Mouse (Mus musculus) MEL (cell line): ENCODE results near the gene Olfr1036. TPM values are rescaled to one million over a fixed set of nuclear protein-coding genes. Genes with fewer than 3 reads are reported as not detected.
"Not testable (repeated sequence)": the region's sequence is repeated elsewhere in the genome, so short reads cannot be mapped to it uniquely, and the experiment has no call there.

Experiments
- DNase-seq: peaks from one replicate; pipeline ENCODE4 v3.0.0; 2011; ENCODE audit warnings: low read depth, low spot score
- H3K27ac ChIP-seq: 2 replicates; pipeline ENCODE4 v1.5.1; 2012; ENCODE audit warnings: low read depth, mild to moderate bottlenecking, control low read depth, low read length, moderate library complexity; ENCODE audit not compliant: control insufficient read depth
- H3K27me3 ChIP-seq, 2 experiments: fragments of 150-350 bp in 1 of 2; sonication (generic) in 1 of 2; 2 replicates each; pipeline ENCODE4 v1.6.1; 2012; ENCODE audit warnings: low read length in 2 of 2, mild to moderate bottlenecking in 2 of 2, improper control_type of control experiment in 1 of 2, moderate library complexity in 1 of 2; ENCODE audit not compliant: insufficient read depth in 2 of 2, control insufficient read depth in 1 of 2
- H3K36me3 ChIP-seq, 2 experiments: 2 replicates each; pipeline ENCODE4 v1.6.1; 2012 to 2014; ENCODE audit warnings: low read length in 2 of 2, improper control_type of control experiment in 1 of 2, inconsistent platforms in 1 of 2, mild to moderate bottlenecking in 1 of 2; ENCODE audit not compliant: insufficient read depth in 2 of 2, control insufficient read depth in 1 of 2
- H3K4me1 ChIP-seq, 2 experiments: fragments of 150-350 bp in 1 of 2; sonication (generic) in 1 of 2; 2 replicates each; pipeline ENCODE4 v1.6.1; 2012; ENCODE audit warnings: low read length in 2 of 2, improper control_type of control experiment in 1 of 2, mild to moderate bottlenecking in 1 of 2; ENCODE audit not compliant: insufficient read depth in 2 of 2, control insufficient read depth in 1 of 2
- H3K4me3 ChIP-seq, 2 experiments: fragments of 150-350 bp in 1 of 2; sonication (generic) in 1 of 2; 2 replicates each; pipeline ENCODE4 v1.5.1; 2012; ENCODE audit warnings: low read depth in 2 of 2, low read length in 2 of 2, mild to moderate bottlenecking in 2 of 2, moderate library complexity in 2 of 2, control low read depth in 1 of 2, improper control_type of control experiment in 1 of 2; ENCODE audit not compliant: control insufficient read depth in 1 of 2, insufficient read depth in 1 of 2
- H3K79me2 ChIP-seq: 2 replicates; pipeline ENCODE4 v1.6.1; 2012; ENCODE audit warnings: mild to moderate bottlenecking, low read length, moderate library complexity; ENCODE audit not compliant: control insufficient read depth, poor library complexity, insufficient read depth
- H3K9ac ChIP-seq: 2 replicates; pipeline ENCODE4 v1.6.1; 2012; ENCODE audit warnings: low read depth, mild to moderate bottlenecking, control low read depth, low read length, moderate library complexity; ENCODE audit not compliant: control insufficient read depth, poor library complexity, severe bottlenecking
- H3K9me3 ChIP-seq: fragments of 150-350 bp; sonication (generic); replicated peaks from 2 replicates; pipeline ENCODE4 v1.6.1; 2012; ENCODE audit warnings: mild to moderate bottlenecking, low read length, improper control_type of control experiment, moderate library complexity; ENCODE audit not compliant: insufficient read depth
- BHLHE40 ChIP-seq: IDR thresholded peaks from 2 replicates; pipeline ENCODE4 v1.6.1; 2012; ENCODE audit warnings: low read depth, mild to moderate bottlenecking, inconsistent platforms, low read length, improper control_type of control experiment, borderline replicate concordance
- CHD2 ChIP-seq: IDR thresholded peaks from 2 replicates; pipeline ENCODE4 v1.6.1; 2011; ENCODE audit warnings: low read length, improper control_type of control experiment
- CTCF ChIP-seq, 3 experiments: IDR thresholded peaks in 2 of 3; conservative IDR thresholded peaks in 1 of 3; 2 replicates each; pipeline ENCODE4 v1.5.1; 2011 to 2012; ENCODE audit warnings: low read length in 3 of 3, low read depth in 2 of 3, mild to moderate bottlenecking in 2 of 3, improper control_type of control experiment in 1 of 3, inconsistent platforms in 1 of 3, mixed read lengths in 1 of 3, moderate library complexity in 1 of 3; ENCODE audit not compliant: control insufficient read depth in 1 of 3, insufficient read depth in 1 of 3, poor library complexity in 1 of 3, severe bottlenecking in 1 of 3
- ELF1 ChIP-seq: IDR thresholded peaks from 2 replicates; pipeline ENCODE4 v1.6.1; 2014; ENCODE audit warnings: low read depth, mild to moderate bottlenecking, inconsistent platforms, low read length, improper control_type of control experiment, moderate library complexity
- KAT2A ChIP-seq: conservative IDR thresholded peaks from 2 replicates; pipeline ENCODE4 v1.6.1; 2012; ENCODE audit warnings: low read depth, low read length, improper control_type of control experiment, inconsistent platforms
- MAX ChIP-seq: IDR thresholded peaks from 2 replicates; pipeline ENCODE4 v1.6.1; 2011; ENCODE audit warnings: low read length, improper control_type of control experiment
- MAZ ChIP-seq: IDR thresholded peaks from 2 replicates; pipeline ENCODE4 v1.6.1; 2012; ENCODE audit warnings: low read depth, mild to moderate bottlenecking, inconsistent platforms, low read length, improper control_type of control experiment
- MEF2A ChIP-seq: IDR thresholded peaks from 2 replicates; pipeline ENCODE4 v1.6.1; 2014; ENCODE audit warnings: low read depth, mild to moderate bottlenecking, inconsistent platforms, low read length, improper control_type of control experiment; ENCODE audit not compliant: poor library complexity, insufficient replicate concordance, severe bottlenecking; ENCODE audit errors: extremely low read depth
- MXI1 ChIP-seq: IDR thresholded peaks from 2 replicates; pipeline ENCODE4 v1.6.1; 2011; ENCODE audit warnings: mild to moderate bottlenecking, low read depth, low read length, improper control_type of control experiment
- MYB ChIP-seq: IDR thresholded peaks from 2 replicates; pipeline ENCODE4 v1.6.1; 2011; ENCODE audit warnings: mild to moderate bottlenecking, low read depth, low read length, improper control_type of control experiment
- POLR2AphosphoS2 ChIP-seq: IDR thresholded peaks from 2 replicates; pipeline ENCODE4 v1.6.1; 2011; ENCODE audit warnings: low read length, improper control_type of control experiment
- POLR2AphosphoS5 ChIP-seq: IDR thresholded peaks from 2 replicates; pipeline ENCODE4 v1.6.1; 2012; ENCODE audit warnings: low read depth, borderline replicate concordance, mild to moderate bottlenecking, inconsistent platforms, low read length, moderate library complexity, mixed read lengths
- RAD21 ChIP-seq: IDR thresholded peaks from 2 replicates; pipeline ENCODE4 v1.6.1; 2011; ENCODE audit warnings: mild to moderate bottlenecking, low read depth, low read length, improper control_type of control experiment
- RCOR1 ChIP-seq: IDR thresholded peaks from 2 replicates; pipeline ENCODE4 v1.6.1; 2012; ENCODE audit warnings: low read depth, mild to moderate bottlenecking, inconsistent platforms, low read length, improper control_type of control experiment
- TBP ChIP-seq: IDR thresholded peaks from 2 replicates; pipeline ENCODE4 v1.8.0; 2011; ENCODE audit warnings: low read depth, low read length, improper control_type of control experiment
- UBTF ChIP-seq: IDR thresholded peaks from 2 replicates; pipeline ENCODE4 v1.6.1; 2012; ENCODE audit warnings: low read depth, mild to moderate bottlenecking, inconsistent platforms, low read length, improper control_type of control experiment, moderate library complexity, borderline replicate concordance; ENCODE audit not compliant: insufficient read depth
- USF1 ChIP-seq: IDR thresholded peaks from 2 replicates; pipeline ENCODE4 v1.6.1; 2014; ENCODE audit warnings: low read depth, mild to moderate bottlenecking, inconsistent platforms, low read length, improper control_type of control experiment, moderate library complexity
- ZC3H11A ChIP-seq: IDR thresholded peaks from 2 replicates; pipeline ENCODE4 v1.6.1; 2012; ENCODE audit warnings: low read depth, mild to moderate bottlenecking, inconsistent platforms, low read length, improper control_type of control experiment
- ZMIZ1 ChIP-seq: IDR thresholded peaks from 2 replicates; pipeline ENCODE4 v1.6.1; 2012; ENCODE audit warnings: low read depth, mild to moderate bottlenecking, inconsistent platforms, low read length, improper control_type of control experiment, moderate library complexity
- polyA plus RNA-seq, 2 experiments: library from polyadenylated mRNA; stranded (reverse) in 1 of 2; unstranded in 1 of 2; fragments of >175 nt in 1 of 2; fragments of >200 nt in 1 of 2; gene quantifications; 2 replicates each; pipeline versions ENCODE4 v1.2.1 to v1.2.4; 2012; ENCODE audit warnings: low replicate concordance in 2 of 2, low read depth in 1 of 2; ENCODE audit not compliant: insufficient read length in 2 of 2, insufficient read depth in 1 of 2, missing spikeins in 1 of 2
- total RNA-seq: library from RNA; depleted of rRNA; stranded (reverse); fragments of 300-350 nt; gene quantifications from 2 replicates; pipeline ENCODE4 v1.2.3, GENCODE M21; 2012; rRNA removed

Olfr1036 gene
- total RNA-seq (not detected in 2 replicates), polyA plus RNA-seq (not detected)

- not testable (repeated sequence) for H3K4me3 ChIP-seq, H3K79me2 ChIP-seq, H3K27me3 ChIP-seq, H3K9me3 ChIP-seq, H3K36me3 ChIP-seq, H3K4me1 ChIP-seq, H3K9ac ChIP-seq, H3K27ac ChIP-seq, DNase-seq
Observed at GRCm38 (mm10) chr2:86073692-86074091, at the start of gene Olfr1036. Olfr1036 (plus strand) TSS chr2:86073992.

GRCm38 (mm10) chr2:86045561-86045960 lies 28.2 kb upstream of the Olfr1036 start, which contains the start of gene Olfr1034:
Olfr1034 (plus strand) TSS chr2:86045861.
- H3K27me3 ChIP-seq: no peaks in the 10 kb centered on the region
- H3K9ac ChIP-seq: no peak within 1 kb of the TSS
- H3K27ac ChIP-seq: no peak within 1 kb of the TSS
- no peak within 1 kb of the TSS for H3K4me3 ChIP-seq
- no peak for TF ChIP-seq ZC3H11A
- no peak for TF ChIP-seq USF1
- TF ChIP-seq RAD21: no peak
- TF ChIP-seq MEF2A: no peak
- TF ChIP-seq UBTF: no peak
- TF ChIP-seq BHLHE40: no peak
- no peak for TF ChIP-seq MAX
- no peak for TF ChIP-seq TBP
- no peak for TF ChIP-seq CTCF (IDR thresholded peaks at IDR 0.05 in 2 of 3, conservative IDR thresholded peaks at IDR 0.05 in 1 of 3; ENCODE audit: control insufficient read depth in 1 of 3, insufficient read depth in 1 of 3, low read depth in 2 of 3, low read length in 3 of 3, poor library complexity in 1 of 3, severe bottlenecking in 1 of 3)
- no peak for TF ChIP-seq MXI1
- no peak for TF ChIP-seq RCOR1
- no peak for TF ChIP-seq ZMIZ1
- no peak for TF ChIP-seq POLR2AphosphoS2
- TF ChIP-seq MAZ: no peak
- TF ChIP-seq POLR2AphosphoS5: no peak
- no peak for TF ChIP-seq MYB
- no peak for TF ChIP-seq CHD2
- TF ChIP-seq ELF1: no peak
- TF ChIP-seq KAT2A: no peak
- DNase-seq: no peak
- no peaks in the 10 kb centered on the region for H3K4me1 ChIP-seq
- H3K79me2 ChIP-seq: no peaks in the 10 kb centered on the region
- H3K36me3 ChIP-seq: no peaks in the 10 kb centered on the region
- no peaks in the 10 kb centered on the region for H3K9me3 ChIP-seq

GRCm38 (mm10) chr2:86050777-86051176 lies 23.0 kb upstream of the Olfr1036 start:
- H3K27me3 ChIP-seq, H3K9me3 ChIP-seq, H3K27ac ChIP-seq, H3K36me3 ChIP-seq, H3K9ac ChIP-seq, DNase-seq, H3K79me2 ChIP-seq, H3K4me1 ChIP-seq, H3K4me3 ChIP-seq: not testable (repeated sequence)

GRCm38 (mm10) chr2:86063766-86064165 lies 10.0 kb upstream of the Olfr1036 start:
- not testable (repeated sequence) for H3K9me3 ChIP-seq, H3K4me3 ChIP-seq, H3K79me2 ChIP-seq, H3K27ac ChIP-seq, H3K4me1 ChIP-seq, DNase-seq, H3K27me3 ChIP-seq, H3K36me3 ChIP-seq, H3K9ac ChIP-seq
